Mouse (Mus musculus) kidney, embryonic 15.5 days (tissue): Measurements from ENCODE around the gene Spns2. TPM values are rescaled to one million over a fixed set of nuclear protein-coding genes. Genes with fewer than 3 reads are reported as not detected.
"Not testable (repeated sequence)": the region's sequence is repeated elsewhere in the genome, so short reads cannot be mapped to it uniquely, and the experiment has no call there.

Source experiments
- ATAC-seq: fragments of 200-750 bp; cut with Nextera tagmentation; replicated peaks from 2 replicates; pipeline ENCODE4 v1.8.0; 2017; ENCODE audit warnings: moderate TSS enrichment; ENCODE audit not compliant: low FRiP score
- H3K27ac ChIP-seq: fragments of 300-500 bp; sonication (generic); 2 replicates; pipeline ENCODE4 v1.5.1; 2015; ENCODE audit warnings: mild to moderate bottlenecking, inconsistent platforms
- H3K27me3 ChIP-seq: fragments of 300-500 bp; sonication (generic); 2 replicates; pipeline ENCODE4 v1.6.1; 2015; ENCODE audit warnings: inconsistent platforms
- H3K36me3 ChIP-seq: fragments of 300-500 bp; sonication (generic); 2 replicates; pipeline ENCODE4 v1.6.1; 2015; ENCODE audit warnings: inconsistent platforms
- H3K4me1 ChIP-seq: fragments of 300-500 bp; sonication (generic); 2 replicates; pipeline ENCODE4 v1.6.1; 2015; ENCODE audit warnings: inconsistent platforms
- H3K4me2 ChIP-seq: fragments of 300-500 bp; sonication (generic); 2 replicates; pipeline ENCODE4 v1.6.1; 2015; ENCODE audit warnings: moderate library complexity, mild to moderate bottlenecking, inconsistent platforms
- H3K4me3 ChIP-seq: fragments of 300-500 bp; sonication (generic); replicated peaks from 2 replicates; pipeline ENCODE4 v1.5.1; 2015; ENCODE audit warnings: mild to moderate bottlenecking, inconsistent platforms
- H3K9ac ChIP-seq: fragments of 300-500 bp; sonication (generic); 2 replicates; pipeline ENCODE4 v1.6.1; 2015; ENCODE audit warnings: mild to moderate bottlenecking, inconsistent platforms
- H3K9me3 ChIP-seq: fragments of 300-500 bp; sonication (generic); replicated peaks from 2 replicates; pipeline ENCODE4 v1.6.1; 2016; ENCODE audit warnings: inconsistent platforms
- WGBS: fragments of 180-500 bp; shearing (Covaris S2); methylation state at CpG from one replicate; pipeline ENCODE4 v1.1.7; 2015; ENCODE audit warnings: mixed read lengths; 5-methylcytosine and 5-hydroxymethylcytosine counted together
- polyA plus RNA-seq: library from polyadenylated mRNA; unstranded; fragments of >200 nt; fragmentation: Nextera tagmentation; extraction: Ambion mirVana; gene quantifications from 2 replicates; pipeline ENCODE4 v1.2.1, GENCODE M21; 2015

Spns2 gene
- polyA plus RNA-seq, 1 experiment from 2014 or later, result 2.9 TPM

DNA sequence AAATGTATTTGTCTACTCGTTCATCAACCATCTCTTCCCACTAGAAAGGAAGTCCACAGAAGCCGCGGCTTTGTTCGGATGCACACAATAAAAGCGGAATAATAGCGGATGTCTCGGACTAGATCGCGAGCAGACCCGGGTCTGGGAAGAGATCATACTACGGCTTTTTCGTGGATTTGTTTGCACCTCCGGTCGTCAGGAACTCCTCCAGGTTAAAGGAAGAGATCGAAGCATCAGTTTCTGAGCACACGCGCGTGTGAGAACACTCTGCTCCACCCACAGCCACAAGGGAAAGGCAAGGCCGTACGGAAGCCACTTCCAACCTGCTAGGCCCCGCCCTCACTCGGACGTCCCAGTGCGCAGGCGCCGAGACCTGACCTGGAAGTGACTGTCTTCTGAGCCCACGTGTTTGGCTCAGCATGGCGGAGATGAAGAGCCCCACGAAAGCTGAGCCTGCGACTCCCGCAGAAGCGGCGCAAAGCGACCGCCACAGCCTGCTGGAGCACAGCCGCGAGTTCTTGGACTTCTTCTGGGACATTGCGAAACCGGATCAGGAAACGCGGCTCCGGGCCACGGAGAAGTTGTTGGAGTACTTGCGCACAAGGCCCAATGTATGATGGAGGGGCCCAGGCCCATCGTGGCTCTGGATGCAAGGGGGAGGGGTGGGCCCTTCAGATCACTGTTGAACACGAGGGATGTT, 48.6 kb downstream of the Spns2 start, which contains the start of gene Mybbp1a:
TSS of gene Mybbp1a (plus strand) at position 391 of the 700 bp plus-strand sequence.
- Histone ChIP-seq H3K4me2 (peak within 1 kb of the TSS; percentile 76), H3K9ac (peak within 1 kb of the TSS; percentile 76), H3K4me3 (peak within 1 kb of the TSS; percentile 71), H3K9me3 (no peaks in the 10 kb centered on the region), H3K27me3 (no peaks in the 10 kb centered on the region), H3K4me1 (peaks cover 19% of the 10 kb centered on the region), H3K27ac (peak within 1 kb of the TSS; percentile 94), H3K36me3 (peaks cover 40% of the 10 kb centered on the region)
- peak; percentile 91 for ATAC-seq
- WGBS, result 0% methylated on average over 46 of the region's 46 CpGs

DNA sequence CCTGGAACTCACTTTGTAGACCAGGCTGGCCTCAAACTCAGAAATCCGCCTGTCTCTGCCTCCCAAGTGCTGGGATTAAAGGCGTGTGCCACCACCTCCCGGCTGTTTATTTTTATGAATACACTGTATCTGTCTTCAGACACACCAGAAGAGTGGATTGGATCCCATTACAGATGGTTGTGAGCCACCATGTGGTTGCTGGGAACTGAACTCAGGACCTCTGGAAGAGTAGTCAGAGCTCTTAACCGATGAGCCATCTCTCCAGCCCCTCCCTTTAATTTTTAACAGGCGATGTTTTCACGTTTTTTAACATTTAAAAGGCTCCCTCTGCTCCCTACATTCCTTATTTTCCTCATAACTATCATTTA, 49.1 kb downstream of the Spns2 start:
- WGBS, result 46% methylated on average over 6 of the region's 6 CpGs
- Histone ChIP-seq H3K4me2 (peak overlapping the region; percentile 76), H3K9ac (peak overlapping the region; percentile 76), H3K27ac (peak overlapping the region; percentile 94), H3K4me3 (peak overlapping the region; percentile 71), H3K4me1 (peaks cover 24% of the 10 kb centered on the region), H3K36me3 (peaks cover 35% of the 10 kb centered on the region)
- H3K9me3 ChIP-seq, H3K27me3 ChIP-seq: not testable (repeated sequence)
- 0 out of 2 replicates have a peak, but pooled peaks have one; percentile 1 for ATAC-seq

DNA sequence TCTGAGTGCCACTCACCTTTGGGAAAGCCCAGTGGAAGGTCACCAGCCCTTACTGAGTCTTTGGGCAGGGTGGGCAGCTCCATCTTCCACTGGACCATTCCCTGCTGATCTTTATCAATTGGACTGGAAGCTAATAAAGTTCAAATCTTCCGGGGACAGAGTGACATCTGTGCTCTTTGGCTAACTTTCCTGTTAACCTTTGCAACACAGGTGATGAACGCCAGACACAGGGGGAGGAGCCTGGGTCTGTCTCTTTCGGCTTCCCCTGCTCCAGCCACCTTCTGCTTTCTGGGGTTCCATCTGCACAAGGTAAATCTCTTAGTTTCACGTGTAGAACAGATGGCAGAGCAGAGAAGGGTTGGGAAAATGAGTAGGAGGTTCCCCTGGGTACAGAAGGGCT, 51.3 kb downstream of the Spns2 start:
- no peak overlapping the region for H3K9ac ChIP-seq
- no peak for ATAC-seq
- no peak overlapping the region for H3K4me2 ChIP-seq
- peaks cover 34% of the 10 kb centered on the region for H3K4me1 ChIP-seq
- no peak overlapping the region for H3K27ac ChIP-seq
- no peaks in the 10 kb centered on the region for H3K27me3 ChIP-seq
- no peaks in the 10 kb centered on the region for H3K9me3 ChIP-seq
- WGBS, result 63% methylated on average over 4 of the region's 4 CpGs
- peaks cover 13% of the 10 kb centered on the region for H3K36me3 ChIP-seq
- no peak overlapping the region for H3K4me3 ChIP-seq

DNA sequence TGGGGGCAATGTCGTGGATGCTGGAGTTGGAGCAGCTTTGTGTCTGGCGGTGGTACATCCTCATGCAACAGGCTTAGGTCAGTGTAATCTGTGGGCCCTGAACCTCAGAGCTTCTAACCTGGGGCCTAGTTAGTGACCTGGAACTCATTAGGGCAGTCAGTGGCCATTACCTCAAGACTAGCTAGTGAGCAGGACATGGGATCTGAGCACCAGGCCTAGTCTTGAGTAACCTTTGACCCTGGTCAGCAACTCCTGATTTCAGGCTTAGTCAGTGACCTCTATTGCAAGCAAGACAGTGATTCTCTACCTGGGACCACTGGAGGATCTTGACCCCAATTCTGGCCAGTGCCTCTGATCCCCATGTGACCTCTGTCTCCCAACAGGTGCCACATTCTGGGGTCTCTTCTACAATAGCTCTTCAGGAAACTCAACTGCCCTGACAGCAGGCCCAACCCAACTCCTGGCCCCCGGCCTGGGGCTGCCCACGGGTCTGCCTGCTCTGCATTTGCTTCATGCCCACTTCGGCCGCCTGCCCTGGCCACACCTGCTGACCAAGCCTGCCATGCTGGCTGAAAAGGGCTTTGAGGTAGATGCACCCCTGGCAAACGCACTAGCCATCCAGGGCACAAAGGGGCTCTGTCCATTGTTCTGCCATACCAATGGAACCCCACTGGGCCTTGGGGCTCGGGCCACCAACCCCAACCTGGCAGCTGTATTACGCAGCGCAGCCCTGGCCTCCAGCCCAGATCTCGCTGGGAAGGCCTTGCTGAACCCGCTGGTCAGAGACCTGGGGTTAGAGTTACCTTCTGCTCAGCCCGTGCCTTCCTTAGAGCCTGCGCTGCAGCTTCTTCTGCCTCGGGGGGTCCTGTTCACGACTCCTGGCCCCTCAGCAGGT, 52.7 kb downstream of the Spns2 start:
- Histone ChIP-seq H3K36me3 (no peaks in the 10 kb centered on the region), H3K4me2 (no peak overlapping the region), H3K27me3 (no peaks in the 10 kb centered on the region), H3K27ac (no peak overlapping the region), H3K9ac (no peak overlapping the region), H3K4me1 (peaks cover 22% of the 10 kb centered on the region), H3K9me3 (no peaks in the 10 kb centered on the region), H3K4me3 (no peak overlapping the region)
- 88% methylated on average over 16 of the region's 16 CpGs for WGBS
- no peak for ATAC-seq

DNA sequence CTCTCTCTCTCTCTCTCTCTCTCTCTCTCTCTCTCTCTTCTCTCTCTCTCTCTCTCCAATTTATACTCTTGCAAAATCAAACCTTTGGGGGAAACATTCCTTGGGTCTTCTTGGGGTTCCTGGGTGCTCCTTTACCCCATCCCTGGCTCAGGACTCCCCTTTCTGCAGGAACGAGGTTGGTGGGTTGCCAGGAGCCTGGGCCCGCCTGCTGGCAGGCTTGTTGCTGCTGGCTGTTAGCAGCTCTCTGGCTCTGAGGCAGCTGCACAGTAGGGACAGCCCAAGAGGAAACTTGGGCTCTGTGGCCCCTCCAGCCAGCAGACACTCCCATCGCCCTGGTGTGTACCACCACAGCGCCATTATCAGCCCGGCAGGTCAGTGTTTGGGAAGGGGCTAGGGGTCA, 53.4 kb downstream of the Spns2 start:
- Histone ChIP-seq H3K4me1 (peaks cover 21% of the 10 kb centered on the region), H3K36me3 (no peaks in the 10 kb centered on the region), H3K27me3 (no peaks in the 10 kb centered on the region), H3K9me3 (no peaks in the 10 kb centered on the region), H3K4me2 (no peak overlapping the region), H3K27ac (no peak overlapping the region), H3K9ac (no peak overlapping the region; the same call in 1 of the 2 replicates), H3K4me3 (no peak overlapping the region)
- 61% methylated on average over 5 of the region's 5 CpGs for WGBS
- ATAC-seq, result no peak

DNA sequence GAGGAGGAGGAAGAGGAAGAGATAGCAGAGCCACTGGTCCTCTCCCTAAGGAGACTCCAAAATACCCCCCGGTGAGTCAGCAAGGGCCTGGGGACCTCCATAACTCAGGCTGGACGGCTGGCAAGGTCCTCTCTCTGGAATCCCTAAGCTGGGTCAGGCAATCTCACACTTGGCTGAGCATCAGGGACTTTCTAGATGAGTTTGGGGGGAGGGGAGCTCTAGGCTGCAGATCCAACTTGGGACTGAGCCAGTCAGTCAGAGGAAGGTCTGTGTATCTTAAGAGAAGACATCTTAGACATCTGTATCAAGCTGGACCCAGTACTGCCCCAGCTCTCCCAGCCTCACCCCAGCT, 54.0 kb downstream of the Spns2 start:
- 4% methylated on average over 2 of the region's 2 CpGs for WGBS
- Histone ChIP-seq H3K4me3 (no peak overlapping the region), H3K4me2 (no peak overlapping the region), H3K9ac (no peak overlapping the region; the same call in 1 of the 2 replicates), H3K27me3 (no peaks in the 10 kb centered on the region), H3K27ac (peak overlapping the region; percentile 56), H3K9me3 (no peaks in the 10 kb centered on the region), H3K4me1 (peaks cover 21% of the 10 kb centered on the region), H3K36me3 (no peaks in the 10 kb centered on the region)
- peak; percentile 61 for ATAC-seq

DNA sequence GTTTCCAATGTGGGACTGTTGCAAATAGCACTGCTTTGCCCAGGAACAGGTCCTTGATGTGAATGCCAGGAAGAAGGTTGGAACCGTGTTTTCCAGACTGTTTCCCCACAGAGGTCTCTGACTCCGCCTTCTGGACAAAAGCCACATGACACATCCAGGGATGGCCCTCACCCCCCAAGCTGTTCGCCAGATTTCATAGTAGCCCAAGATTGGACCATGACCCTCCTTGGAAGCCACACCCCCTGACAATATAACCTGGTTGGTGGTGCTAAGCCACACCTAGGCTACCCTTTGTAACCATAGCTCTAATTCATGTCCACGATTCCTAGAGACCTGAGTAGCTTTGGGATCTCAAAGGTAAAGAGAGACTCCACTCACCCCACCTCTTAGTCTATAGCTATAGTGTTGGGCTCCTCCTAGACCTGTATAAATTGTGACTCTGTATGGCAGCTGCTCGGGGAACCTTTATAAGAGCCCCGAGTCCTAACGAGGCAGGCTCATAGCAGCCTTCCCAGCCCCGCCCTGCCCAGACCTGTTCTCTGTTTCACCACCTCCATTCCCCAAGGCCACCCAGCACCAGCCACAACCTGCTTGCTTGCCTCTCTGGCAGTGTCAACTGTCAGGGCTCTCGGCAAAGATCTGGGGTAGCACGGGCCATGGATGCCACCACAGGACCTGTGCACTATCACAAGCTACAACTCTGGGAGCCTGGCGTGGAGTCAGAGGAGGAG, 54.6 kb downstream of the Spns2 start, which contains the start of gene Ggt6:
TSS of gene Ggt6 (plus strand) at position 564 of the 731 bp plus-strand sequence.
- peak; percentile 52 for ATAC-seq
- Histone ChIP-seq H3K9me3 (no peaks in the 10 kb centered on the region), H3K4me1 (peaks cover 21% of the 10 kb centered on the region), H3K4me2 (no peak within 1 kb of the TSS), H3K27ac (peak within 1 kb of the TSS; percentile 56), H3K9ac (no peak within 1 kb of the TSS; the same call in 1 of the 2 replicates), H3K27me3 (no peaks in the 10 kb centered on the region), H3K4me3 (no peak within 1 kb of the TSS), H3K36me3 (no peaks in the 10 kb centered on the region)
- WGBS, result 51% methylated on average over 11 of the region's 11 CpGs

DNA sequence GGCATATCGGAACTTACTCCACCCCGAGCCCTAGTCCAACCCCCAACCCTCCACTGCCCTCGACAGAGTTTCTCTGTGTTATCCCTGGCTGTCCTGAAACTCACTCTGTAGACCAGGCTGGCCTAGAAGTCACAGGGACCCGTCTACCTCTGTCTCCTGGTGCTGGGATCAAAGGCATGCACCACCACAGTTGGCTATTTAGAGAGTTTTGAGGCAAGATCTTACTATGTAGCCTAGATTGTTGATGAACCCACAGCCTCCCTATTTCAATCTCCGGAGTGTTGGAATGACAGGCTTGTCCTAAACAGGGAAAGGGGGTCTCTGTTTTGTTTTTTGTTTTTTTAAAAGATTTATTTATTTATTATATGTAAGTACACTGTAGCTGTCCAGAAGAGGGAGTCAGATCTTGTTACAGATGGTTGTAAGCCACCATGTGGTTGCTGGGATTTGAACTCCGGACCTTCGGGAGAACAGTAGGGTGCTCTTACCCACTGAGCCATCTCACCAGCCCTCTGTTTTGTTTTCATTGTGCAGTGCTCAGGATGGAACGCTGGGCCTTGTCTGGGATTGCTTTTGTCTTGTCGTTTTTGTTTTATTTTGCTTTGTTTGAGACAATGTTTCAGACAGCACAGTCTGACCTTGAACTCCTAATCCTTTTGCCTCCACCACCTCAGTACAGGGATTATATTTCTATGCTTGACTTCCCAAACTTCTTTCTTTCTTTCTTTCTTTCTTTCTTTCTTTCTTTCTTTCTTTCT, 59.2 kb downstream of the Spns2 start:
- not testable (repeated sequence) for H3K36me3 ChIP-seq, ATAC-seq, H3K9ac ChIP-seq, H3K27ac ChIP-seq, H3K27me3 ChIP-seq, H3K4me3 ChIP-seq, H3K9me3 ChIP-seq, H3K4me2 ChIP-seq
- H3K4me1 ChIP-seq, result peaks cover 11% of the 10 kb centered on the region
- 65% methylated on average over 9 of the region's 9 CpGs for WGBS

DNA sequence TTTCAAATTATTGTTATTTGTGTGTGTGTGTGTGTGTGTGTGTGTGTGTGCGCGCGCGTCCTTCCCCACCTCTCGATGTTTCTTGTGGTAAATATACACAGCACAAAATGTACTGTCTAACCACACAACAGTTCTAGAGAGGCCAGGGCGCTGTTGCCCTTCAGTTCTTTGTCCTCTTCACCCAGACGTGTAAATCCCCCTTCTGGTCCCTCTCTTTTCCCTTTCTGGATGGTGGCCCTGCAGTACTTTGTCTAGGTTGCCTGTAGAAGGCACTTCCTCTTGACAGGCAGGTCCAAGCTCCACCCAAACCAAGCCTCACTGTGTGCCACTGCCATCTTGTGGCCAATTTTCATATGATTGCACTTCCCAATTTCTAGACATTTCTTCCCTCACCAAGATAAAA, 60.4 kb downstream of the Spns2 start:
- H3K9ac ChIP-seq, result no peak overlapping the region
- no peaks in the 10 kb centered on the region for H3K9me3 ChIP-seq
- 0 out of 2 replicates have a peak, but pooled peaks cover 2% of the 10 kb centered on the region for H3K4me1 ChIP-seq
- ATAC-seq, result peak; percentile 78
- H3K36me3 ChIP-seq, result no peaks in the 10 kb centered on the region
- peak overlapping the region; percentile 51; the same call in 1 of the 2 replicates for H3K27ac ChIP-seq
- H3K4me3 ChIP-seq, result no peak overlapping the region
- 43% methylated on average over 7 of the region's 7 CpGs for WGBS
- H3K4me2 ChIP-seq, result peak overlapping the region; percentile 41; the same call in 1 of the 2 replicates
- no peaks in the 10 kb centered on the region for H3K27me3 ChIP-seq

DNA sequence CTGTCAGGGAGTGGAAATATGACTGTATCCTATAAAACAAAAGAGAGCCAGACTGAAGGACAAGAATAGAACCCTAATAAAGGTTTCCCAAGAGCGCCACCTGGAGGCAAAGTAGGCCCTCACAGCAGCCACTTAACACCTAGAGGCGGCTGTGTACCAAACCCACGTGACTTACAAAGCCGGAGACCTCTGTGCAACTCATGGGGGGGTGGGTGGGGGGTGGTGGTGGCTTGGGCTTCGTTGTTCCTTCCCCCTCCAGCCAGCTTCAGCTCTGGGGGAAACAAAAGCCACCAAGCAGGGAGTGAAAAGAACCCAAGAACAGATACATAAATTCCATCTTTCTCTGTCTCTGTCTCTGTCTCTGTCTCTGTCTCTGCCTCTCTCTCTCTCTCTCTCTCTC, 61.0 kb downstream of the Spns2 start:
- Histone ChIP-seq H3K27me3 (no peaks in the 10 kb centered on the region), H3K36me3 (no peaks in the 10 kb centered on the region), H3K9me3 (no peaks in the 10 kb centered on the region), H3K9ac (no peak overlapping the region), H3K4me3 (no peak overlapping the region), H3K4me1 (0 out of 2 replicates have a peak, but pooled peaks cover 2% of the 10 kb centered on the region), H3K4me2 (peak overlapping the region; percentile 41; the same call in 1 of the 2 replicates), H3K27ac (no peak overlapping the region)
- 3% methylated on average over 5 of the region's 5 CpGs for WGBS
- peak; percentile 66; the same call in 1 of the 2 replicates for ATAC-seq

DNA sequence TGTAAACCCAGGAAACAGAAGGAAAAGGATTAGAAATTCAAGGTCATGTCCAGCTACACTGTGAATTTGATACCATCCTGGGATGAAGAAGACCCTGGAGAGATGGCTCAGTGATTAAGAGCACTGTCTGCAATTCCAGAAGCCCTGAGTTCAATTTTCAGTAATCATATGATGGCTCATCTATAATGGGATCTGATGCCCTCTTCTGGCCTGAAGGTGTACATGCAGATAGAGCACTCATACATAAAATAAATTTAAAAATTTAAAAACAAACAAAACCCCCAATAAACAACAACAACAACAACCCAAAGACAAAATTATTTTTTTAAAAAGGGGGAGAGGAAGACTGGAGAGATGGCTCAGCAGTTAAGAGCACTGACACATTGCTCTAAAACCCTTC, 62.8 kb downstream of the Spns2 start:
- Histone ChIP-seq H3K4me2 (no peak overlapping the region), H3K27me3 (no peaks in the 10 kb centered on the region), H3K36me3 (no peaks in the 10 kb centered on the region), H3K9me3 (no peaks in the 10 kb centered on the region), H3K4me3 (no peak overlapping the region), H3K4me1 (0 out of 2 replicates have a peak, but pooled peaks cover 2% of the 10 kb centered on the region), H3K9ac (no peak overlapping the region), H3K27ac (no peak overlapping the region)
- ATAC-seq, result no peak
